Mouse (Mus musculus): ENCODE measurements around the gene Slc8a2. TPM values are rescaled to one million over a fixed set of nuclear protein-coding genes. Genes with fewer than 3 reads are reported as not detected.

Slc8a2 gene
- polyA plus RNA-seq, 1 experiment from 2014 or later = 0.20 TPM

- no peak overlapping the region for H3K4me3 ChIP-seq (replicated peaks)
- H3K36me3 ChIP-seq = peaks cover 37% of the 10 kb centered on the region
- ATAC-seq (ENCODE audit: insufficient number of reproducible peaks, insufficient read depth, low FRiP score, low TSS enrichment, low read depth) = no peak
- no peak overlapping the region for H3K4me2 ChIP-seq
- 88% methylated on average over 9 of the region's 9 CpGs for WGBS
- peaks cover 7% of the 10 kb centered on the region for H3K27me3 ChIP-seq
- no peak overlapping the region for H3K27ac ChIP-seq
- no peaks in the 10 kb centered on the region for H3K9me3 ChIP-seq
- no peak overlapping the region for H3K9ac ChIP-seq (replicated peaks)
- H3K4me1 ChIP-seq (replicated peaks) = peaks cover 16% of the 10 kb centered on the region
Observed at GRCm38 (mm10) chr7:16125829-16126228, 3.8 kb upstream of the Slc8a2 start.

DNA sequence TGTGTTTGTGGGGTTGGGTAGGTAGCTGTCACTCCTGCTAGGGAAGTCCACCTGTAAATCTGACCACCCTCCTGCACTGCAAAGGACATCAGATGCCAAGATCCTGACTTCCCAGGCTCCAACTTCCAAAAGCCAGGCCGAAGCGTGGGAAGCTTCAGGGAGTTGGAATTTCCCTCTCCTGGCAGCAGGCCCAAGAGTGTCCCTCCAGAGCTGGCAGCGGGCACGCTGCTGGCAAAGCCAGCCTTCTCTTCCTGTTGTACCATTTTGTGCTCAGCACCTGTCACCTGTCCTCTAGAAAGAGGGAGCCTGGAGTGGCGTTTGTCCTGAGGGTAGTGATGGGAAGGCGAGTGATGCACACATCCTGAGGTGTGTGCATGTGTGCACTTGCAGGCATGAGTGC lies 1.3 kb upstream of the Slc8a2 start:
- Histone ChIP-seq H3K4me2 (no peak overlapping the region), H3K4me1 (replicated peaks) (peaks cover 34% of the 10 kb centered on the region), H3K9ac (replicated peaks) (no peak overlapping the region), H3K4me3 (replicated peaks) (no peak overlapping the region), H3K9me3 (no peaks in the 10 kb centered on the region), H3K27ac (no peak overlapping the region), H3K27me3 (peaks cover 29% of the 10 kb centered on the region), H3K36me3 (peaks cover 35% of the 10 kb centered on the region)
- WGBS = 91% methylated on average over 6 of the region's 6 CpGs
- ATAC-seq (ENCODE audit: insufficient number of reproducible peaks, insufficient read depth, low FRiP score, low TSS enrichment, low read depth) = no peak

DNA sequence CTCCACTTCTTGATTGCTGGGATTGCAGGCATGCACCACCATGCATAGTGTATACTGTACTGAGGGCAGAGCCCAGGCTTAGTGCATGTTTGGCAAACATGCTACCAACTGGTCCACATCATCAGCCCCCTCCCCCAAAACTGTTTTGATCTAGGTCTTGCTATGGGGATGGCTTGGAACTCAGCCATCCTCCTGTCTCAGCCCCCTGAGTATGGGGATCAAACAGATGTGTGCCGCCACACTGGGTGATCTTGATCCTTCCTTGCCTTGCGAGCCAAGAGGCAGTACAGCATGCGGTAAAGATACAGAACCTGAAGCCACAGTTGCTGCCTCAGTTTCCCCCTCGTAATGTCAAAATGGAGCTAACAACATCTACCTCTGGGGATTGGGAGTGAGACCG lies 727 bp upstream of the Slc8a2 start:
- H3K27ac ChIP-seq = no peak overlapping the region
- ATAC-seq (ENCODE audit: insufficient number of reproducible peaks, insufficient read depth, low FRiP score, low TSS enrichment, low read depth) = no peak

DNA sequence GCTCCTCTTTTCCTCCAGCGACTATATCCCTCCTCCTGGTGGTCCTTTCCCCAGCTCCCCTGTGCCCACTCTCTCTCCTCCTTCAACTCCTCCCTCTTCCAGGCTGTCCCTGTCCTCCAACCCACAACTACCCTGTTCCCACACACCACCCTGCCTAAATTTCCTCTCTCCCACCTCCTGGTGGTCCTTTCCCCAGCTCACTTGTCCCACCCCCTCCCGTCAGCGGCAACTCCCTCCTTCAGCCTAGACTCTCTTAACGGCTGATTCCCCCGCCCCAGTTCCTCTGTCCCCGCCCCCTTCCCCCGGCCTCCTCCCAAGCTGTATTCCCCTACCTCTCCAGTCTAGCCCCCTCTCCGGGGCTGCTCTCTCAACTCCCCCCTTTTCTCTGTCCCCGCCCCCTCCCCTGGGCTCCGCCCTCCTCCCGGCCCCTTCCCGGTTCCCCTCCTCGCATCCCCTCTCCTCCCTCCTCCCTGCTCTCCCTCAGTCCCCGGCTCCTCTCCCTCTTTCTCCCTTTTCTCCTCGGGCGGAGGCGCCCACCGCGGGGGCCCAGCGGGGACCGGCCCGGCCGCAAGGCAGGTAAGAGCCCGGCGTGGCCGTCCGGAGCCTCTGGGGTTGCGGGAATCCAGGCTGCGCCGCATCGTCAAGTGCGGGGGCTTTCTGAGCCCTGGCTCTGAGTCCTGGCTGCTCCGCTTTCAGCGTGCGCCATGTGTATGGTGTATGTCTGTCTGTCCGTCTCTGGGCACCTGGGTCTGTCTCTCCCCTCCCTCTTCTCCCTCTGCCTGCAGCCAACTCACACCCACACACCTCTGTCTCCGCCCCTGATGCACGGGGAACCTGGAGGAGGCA lies 443 bp downstream of the Slc8a2 start:
- Histone ChIP-seq H3K36me3 (peaks cover 19% of the 10 kb centered on the region), H3K27me3 (peaks cover 29% of the 10 kb centered on the region), H3K4me2 (peak overlapping the region; percentile 88), H3K4me3 (replicated peaks) (peak overlapping the region; percentile 62), H3K4me1 (replicated peaks) (peaks cover 34% of the 10 kb centered on the region), H3K9ac (replicated peaks) (peak overlapping the region; percentile 77), H3K27ac (peak overlapping the region; percentile 83), H3K9me3 (no peaks in the 10 kb centered on the region)
- peak; percentile 73 for ATAC-seq (ENCODE audit: insufficient number of reproducible peaks, insufficient read depth, low FRiP score, low TSS enrichment, low read depth)
- 3% methylated on average over 38 of the region's 38 CpGs for WGBS

More for the DNA sequence above, 727 bp upstream of the Slc8a2 start:
- Histone ChIP-seq H3K9ac (replicated peaks) (no peak overlapping the region), H3K4me3 (replicated peaks) (peak overlapping the region; percentile 62; the same call in 1 of the 2 replicates), H3K27me3 (peaks cover 29% of the 10 kb centered on the region), H3K4me1 (replicated peaks) (peaks cover 34% of the 10 kb centered on the region), H3K4me2 (no peak overlapping the region), H3K36me3 (peaks cover 30% of the 10 kb centered on the region), H3K9me3 (no peaks in the 10 kb centered on the region)
- WGBS = 62% methylated on average over 5 of the region's 5 CpGs

DNA sequence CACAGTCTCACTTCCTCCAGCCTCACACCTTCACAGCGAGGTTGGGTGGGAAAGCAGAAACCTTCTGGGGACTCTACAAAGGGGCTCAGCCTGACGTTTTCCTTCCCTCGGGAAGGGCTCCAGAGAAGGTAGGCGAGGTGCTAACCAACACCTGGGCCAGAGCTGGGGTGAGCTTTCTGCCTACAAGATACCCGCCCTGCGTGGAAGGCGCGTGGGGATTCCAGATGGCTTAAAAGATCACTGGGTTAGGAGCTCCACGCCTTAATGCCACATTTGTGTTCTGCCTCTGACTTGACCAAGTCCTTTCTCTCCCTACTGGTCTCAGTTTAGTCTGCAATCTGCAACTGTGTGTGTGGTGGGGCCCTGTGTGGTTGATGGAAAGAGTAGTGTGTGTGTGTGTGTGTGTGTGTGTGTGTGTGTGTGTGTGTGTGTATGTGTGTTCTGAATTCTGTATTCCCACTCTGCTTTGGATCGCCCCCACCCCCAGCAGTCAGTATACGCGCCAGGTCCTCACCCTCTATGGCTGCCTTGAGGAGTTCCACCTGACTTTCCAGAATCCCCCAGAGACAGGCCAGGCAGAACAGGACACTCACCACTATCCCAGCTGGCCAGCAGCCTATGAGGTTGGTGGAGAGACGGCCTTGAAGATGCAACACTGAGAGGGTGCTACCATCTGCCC lies 1.5 kb downstream of the Slc8a2 start:
- peak overlapping the region; percentile 77 for H3K9ac ChIP-seq (replicated peaks)

GRCm38 (mm10) chr7:16132161-16132581 lies 2.5 kb downstream of the Slc8a2 start:
- 16% methylated on average over 7 of the region's 7 CpGs for WGBS
- peaks cover 34% of the 10 kb centered on the region for H3K4me1 ChIP-seq (replicated peaks)
- ATAC-seq (ENCODE audit: insufficient number of reproducible peaks, insufficient read depth, low FRiP score, low TSS enrichment, low read depth) = no peak
- H3K9me3 ChIP-seq = no peaks in the 10 kb centered on the region
- 0 out of 2 replicates have a peak overlapping the region, but pooled peaks have one; percentile 6 for H3K4me3 ChIP-seq (replicated peaks)
- peaks cover 29% of the 10 kb centered on the region for H3K27me3 ChIP-seq
- H3K27ac ChIP-seq = no peak overlapping the region
- peak overlapping the region; percentile 27; the same call in 1 of the 2 replicates for H3K4me2 ChIP-seq
- no peak overlapping the region; the same call in 1 of the 2 replicates for H3K9ac ChIP-seq (replicated peaks)
- peaks cover 8% of the 10 kb centered on the region for H3K36me3 ChIP-seq

More for the DNA sequence above, 1.5 kb downstream of the Slc8a2 start:
- ATAC-seq (ENCODE audit: insufficient number of reproducible peaks, insufficient read depth, low FRiP score, low TSS enrichment, low read depth) = no peak
- Histone ChIP-seq H3K4me3 (replicated peaks) (peak overlapping the region; percentile 62), H3K27me3 (peaks cover 29% of the 10 kb centered on the region), H3K4me1 (replicated peaks) (peaks cover 34% of the 10 kb centered on the region), H3K27ac (no peak overlapping the region), H3K9me3 (no peaks in the 10 kb centered on the region), H3K36me3 (peaks cover 9% of the 10 kb centered on the region), H3K4me2 (peak overlapping the region; percentile 88)
- WGBS = 37% methylated on average over 13 of the region's 13 CpGs

- WGBS = 69% methylated on average over 3 of the region's 3 CpGs
- Histone ChIP-seq H3K9me3 (no peaks in the 10 kb centered on the region), H3K27me3 (peaks cover 29% of the 10 kb centered on the region), H3K4me2 (no peak overlapping the region), H3K27ac (no peak overlapping the region), H3K4me3 (replicated peaks) (no peak overlapping the region), H3K36me3 (0 out of 2 replicates have a peak, but pooled peaks cover under 1% of the 10 kb centered on the region), H3K4me1 (replicated peaks) (peaks cover 34% of the 10 kb centered on the region), H3K9ac (replicated peaks) (no peak overlapping the region)
- no peak for ATAC-seq (ENCODE audit: insufficient number of reproducible peaks, insufficient read depth, low FRiP score, low TSS enrichment, low read depth)
Observed at GRCm38 (mm10) chr7:16132926-16133325, 3.3 kb downstream of the Slc8a2 start.

- no peak overlapping the region for H3K4me2 ChIP-seq
- no peaks in the 10 kb centered on the region for H3K36me3 ChIP-seq
- no peak overlapping the region for H3K9ac ChIP-seq (replicated peaks)
- peaks cover 29% of the 10 kb centered on the region for H3K27me3 ChIP-seq
- ATAC-seq (ENCODE audit: insufficient number of reproducible peaks, insufficient read depth, low FRiP score, low TSS enrichment, low read depth) = no peak
- no peak overlapping the region for H3K4me3 ChIP-seq (replicated peaks)
- H3K4me1 ChIP-seq (replicated peaks) = peaks cover 34% of the 10 kb centered on the region
- WGBS = 87% methylated on average over 9 of the region's 9 CpGs
- H3K9me3 ChIP-seq = no peaks in the 10 kb centered on the region
- H3K27ac ChIP-seq = no peak overlapping the region
Observed at GRCm38 (mm10) chr7:16133691-16134090, 4.1 kb downstream of the Slc8a2 start.

GRCm38 (mm10) chr7:16134951-16135392 lies 5.3 kb downstream of the Slc8a2 start:
- Histone ChIP-seq H3K9me3 (no peaks in the 10 kb centered on the region), H3K36me3 (no peaks in the 10 kb centered on the region), H3K4me2 (no peak overlapping the region), H3K9ac (replicated peaks) (no peak overlapping the region), H3K4me3 (replicated peaks) (no peak overlapping the region), H3K27ac (no peak overlapping the region), H3K27me3 (peaks cover 29% of the 10 kb centered on the region), H3K4me1 (replicated peaks) (peaks cover 25% of the 10 kb centered on the region)
- WGBS = 68% methylated on average over 7 of the region's 7 CpGs
- ATAC-seq (ENCODE audit: insufficient number of reproducible peaks, insufficient read depth, low FRiP score, low TSS enrichment, low read depth) = no peak

DNA sequence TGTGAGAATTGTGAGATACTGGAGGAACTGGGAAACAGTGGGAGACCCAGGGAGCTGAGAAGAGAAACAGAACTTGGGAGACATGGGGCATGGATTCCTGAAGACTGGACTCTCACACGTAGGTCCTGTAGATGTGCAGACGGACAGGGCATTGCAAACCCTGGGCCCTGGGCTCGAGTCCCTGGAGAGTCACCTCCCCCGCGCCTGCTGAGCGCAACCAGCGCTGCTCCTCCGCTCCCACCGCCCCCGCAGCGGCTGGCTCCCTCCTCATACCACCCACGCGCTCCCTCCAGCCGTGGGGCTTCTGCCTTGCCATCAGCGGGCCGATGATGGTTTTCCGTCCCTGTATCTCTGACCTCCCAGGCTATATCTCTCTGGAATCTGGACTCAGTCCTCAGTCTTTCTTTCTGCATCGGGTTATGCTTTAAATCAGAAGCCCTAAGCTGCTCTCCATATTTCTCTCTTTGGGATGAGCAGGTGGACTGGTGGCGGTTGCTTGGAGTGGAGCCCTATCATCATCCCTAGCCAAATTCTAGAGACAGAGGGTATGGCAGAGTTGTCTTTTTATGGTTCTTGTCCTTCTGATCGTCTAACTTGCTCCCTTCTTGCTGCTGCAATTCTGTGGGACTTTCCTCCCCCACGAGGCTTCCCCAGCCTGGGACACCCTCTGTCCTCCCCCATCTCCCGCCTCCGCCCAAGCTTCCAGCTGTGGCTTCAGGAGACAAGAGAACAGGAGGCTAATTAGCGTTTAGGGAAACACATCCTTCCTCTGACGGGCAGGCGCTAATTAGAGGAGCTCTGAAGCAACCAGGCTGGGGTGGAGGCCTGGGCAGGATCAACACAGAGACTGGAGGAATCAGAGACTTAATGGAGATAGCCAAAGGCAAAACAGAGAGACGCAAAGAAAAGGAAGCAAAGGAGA lies 17.1 kb downstream of the Slc8a2 start:
- 34% methylated on average over 27 of the region's 27 CpGs for WGBS
- H3K27me3 ChIP-seq = peaks cover 33% of the 10 kb centered on the region
- no peak for ATAC-seq (ENCODE audit: insufficient number of reproducible peaks, insufficient read depth, low FRiP score, low TSS enrichment, low read depth)
- H3K4me3 ChIP-seq (replicated peaks) = no peak overlapping the region
- no peaks in the 10 kb centered on the region for H3K9me3 ChIP-seq
- H3K4me1 ChIP-seq (replicated peaks) = no peaks in the 10 kb centered on the region
- H3K27ac ChIP-seq = no peak overlapping the region
- no peak overlapping the region for H3K4me2 ChIP-seq
- H3K9ac ChIP-seq (replicated peaks) = no peak overlapping the region
- H3K36me3 ChIP-seq = no peaks in the 10 kb centered on the region
